Mouse (Mus musculus): ENCODE data around the gene Tpm1. TPM values are rescaled to one million over a fixed set of nuclear protein-coding genes. Genes with fewer than 3 reads are reported as not detected.

Gene Tpm1
- polyA plus RNA-seq, 1 experiment: 2,470 TPM

DNA sequence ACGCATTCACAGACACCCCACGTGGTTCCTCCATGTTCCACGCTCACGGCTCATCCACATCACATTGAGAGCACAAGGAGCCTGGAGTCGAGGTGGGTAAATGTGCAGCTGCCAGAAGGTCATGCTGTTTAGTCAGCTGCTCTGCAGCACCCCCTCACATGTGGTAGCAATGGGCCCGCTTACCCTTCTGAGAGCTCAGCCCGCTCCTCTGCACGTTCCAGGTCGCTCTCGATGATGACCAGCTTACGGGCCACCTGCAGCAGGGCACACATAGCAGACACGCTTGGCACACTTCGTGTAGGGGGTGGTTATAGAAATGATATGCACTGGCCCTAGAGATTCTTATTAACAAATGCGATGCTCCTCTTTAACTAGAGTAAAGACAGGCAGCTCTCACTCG is 16.6 kb downstream of the Tpm1 start:
- H3K4me3 ChIP-seq (ENCODE audit: insufficient read depth, low read length): no peak overlapping the region
- H3K27ac ChIP-seq (ENCODE audit: insufficient read depth, low read length): no peak overlapping the region
- H3K4me1 ChIP-seq (ENCODE audit: control insufficient read depth, insufficient read depth, low read length): peaks cover 7% of the 10 kb centered on the region; the same call in 1 of the 2 replicates
- TF ChIP-seq POLR2A (IDR thresholded peaks at IDR 0.05; ENCODE audit: low read depth, low read length) (0 out of 2 replicates have a peak, but pooled peaks have one; percentile 6), CTCF (IDR thresholded peaks at IDR 0.05; ENCODE audit: borderline replicate concordance, insufficient read depth, low read length) (no peak)

DNA sequence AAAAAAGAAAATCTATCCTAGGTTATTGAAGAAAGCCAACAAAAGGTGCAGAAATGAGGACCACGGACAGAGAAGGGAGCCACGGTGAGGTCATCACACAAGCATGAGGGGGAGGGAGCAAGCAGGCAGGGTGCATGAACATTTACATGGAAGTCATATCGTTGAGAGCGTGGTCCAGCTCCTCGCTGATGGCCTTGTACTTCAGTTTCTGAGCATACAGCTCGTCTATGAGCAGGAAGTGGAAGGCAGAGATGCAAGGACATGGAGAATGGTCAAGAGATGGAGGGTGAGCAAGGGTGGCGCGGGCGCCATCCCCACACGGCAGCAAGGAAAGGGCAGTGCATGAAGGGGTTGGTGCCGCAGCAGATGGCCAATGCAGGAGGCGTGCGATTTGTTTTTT is 19.7 kb downstream of the Tpm1 start:
- peaks cover 10% of the 10 kb centered on the region for H3K4me1 ChIP-seq (ENCODE audit: control insufficient read depth, insufficient read depth, low read length)

DNA sequence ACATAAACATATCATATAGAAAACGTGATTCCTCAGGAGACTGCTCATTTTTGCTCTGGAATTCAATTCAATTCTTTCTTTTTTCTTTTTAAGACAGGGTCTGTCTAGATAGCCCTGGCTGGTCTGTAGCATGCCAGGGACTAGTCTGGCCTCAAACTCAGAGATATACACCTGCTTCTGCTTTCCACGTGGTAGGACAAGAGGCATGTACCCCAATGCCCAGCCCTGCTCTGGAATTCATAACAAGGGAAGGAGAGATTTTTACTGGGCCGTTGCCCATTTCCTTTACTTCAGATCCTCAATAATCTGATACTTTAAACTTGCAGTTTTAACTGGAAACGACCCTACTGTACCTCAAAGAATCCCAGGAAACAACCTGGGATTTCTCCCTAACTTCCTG is 20.3 kb downstream of the Tpm1 start:
- TF ChIP-seq CTCF (IDR thresholded peaks at IDR 0.05; ENCODE audit: borderline replicate concordance, insufficient read depth, low read length) (no peak), POLR2A (IDR thresholded peaks at IDR 0.05; ENCODE audit: low read depth, low read length) (no peak)
- Histone ChIP-seq H3K27ac (ENCODE audit: insufficient read depth, low read length) (no peak overlapping the region), H3K4me3 (ENCODE audit: insufficient read depth, low read length) (no peak overlapping the region), H3K4me1 (ENCODE audit: control insufficient read depth, insufficient read depth, low read length) (peaks cover 10% of the 10 kb centered on the region)

More for the DNA sequence above, 19.7 kb downstream of the Tpm1 start:
- Histone ChIP-seq H3K4me3 (ENCODE audit: insufficient read depth, low read length) (no peak overlapping the region), H3K27ac (ENCODE audit: insufficient read depth, low read length) (no peak overlapping the region; the same call in 1 of the 2 replicates)
- TF ChIP-seq CTCF (IDR thresholded peaks at IDR 0.05; ENCODE audit: borderline replicate concordance, insufficient read depth, low read length): no peak

DNA sequence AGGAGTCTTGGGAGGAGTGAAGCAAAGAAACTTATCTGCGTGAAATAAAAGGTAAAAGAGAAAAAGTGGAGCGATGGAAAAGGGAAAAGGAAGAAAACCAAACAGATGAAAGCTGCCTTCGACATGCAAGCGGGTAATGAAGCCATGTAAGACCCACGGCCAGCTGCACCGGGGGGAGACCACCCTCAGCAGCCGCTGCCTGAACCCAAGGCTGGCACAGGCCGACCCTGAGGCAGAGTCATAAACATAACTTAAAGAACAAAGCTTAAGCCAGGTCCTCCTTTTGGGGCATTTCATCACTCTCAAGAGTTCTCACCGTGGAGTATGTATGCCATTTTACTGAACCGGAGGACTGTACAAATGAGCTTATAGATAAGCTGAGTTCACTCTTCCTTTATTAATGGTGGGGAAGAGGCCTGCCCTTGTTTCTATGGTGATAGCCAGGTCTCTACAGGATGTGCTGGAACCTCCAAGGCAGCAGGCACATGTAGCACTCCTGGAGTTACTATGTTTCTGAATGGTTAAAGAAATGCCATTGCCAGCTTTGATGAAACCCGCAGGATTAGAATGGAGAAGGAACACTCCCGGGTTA is 21.0 kb downstream of the Tpm1 start:
- TF ChIP-seq CTCF (IDR thresholded peaks at IDR 0.05; ENCODE audit: borderline replicate concordance, insufficient read depth, low read length): no peak
- TF ChIP-seq POLR2A (IDR thresholded peaks at IDR 0.05; ENCODE audit: low read depth, low read length): no peak
- Histone ChIP-seq H3K27ac (ENCODE audit: insufficient read depth, low read length) (no peak overlapping the region), H3K4me1 (ENCODE audit: control insufficient read depth, insufficient read depth, low read length) (peaks cover 10% of the 10 kb centered on the region), H3K4me3 (ENCODE audit: insufficient read depth, low read length) (no peak overlapping the region)

DNA sequence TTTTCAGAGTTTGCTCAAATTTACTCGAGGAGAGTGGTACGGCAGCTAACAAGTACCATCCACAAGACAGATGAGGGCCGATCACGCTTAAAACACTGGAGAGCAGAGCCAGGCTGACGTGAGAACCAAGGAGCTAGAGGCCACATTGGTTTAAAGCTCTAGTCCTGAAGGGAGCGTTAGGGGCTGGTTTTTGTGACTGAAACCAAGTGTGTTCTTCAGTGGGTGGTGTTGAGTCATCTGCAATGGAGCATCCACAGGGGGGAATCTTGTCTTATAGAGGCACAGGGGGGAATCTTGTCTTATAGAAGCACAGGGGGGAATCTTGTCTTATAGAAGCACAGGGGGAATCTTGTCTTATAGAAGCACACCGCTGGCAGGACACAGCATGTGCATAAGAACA is 22.3 kb downstream of the Tpm1 start:
- Histone ChIP-seq H3K27ac (ENCODE audit: insufficient read depth, low read length) (no peak overlapping the region), H3K4me3 (ENCODE audit: insufficient read depth, low read length) (no peak overlapping the region), H3K4me1 (ENCODE audit: control insufficient read depth, insufficient read depth, low read length) (peaks cover 10% of the 10 kb centered on the region)
- no peak for TF ChIP-seq POLR2A (IDR thresholded peaks at IDR 0.05; ENCODE audit: low read depth, low read length)
- no peak for TF ChIP-seq CTCF (IDR thresholded peaks at IDR 0.05; ENCODE audit: borderline replicate concordance, insufficient read depth, low read length)

DNA sequence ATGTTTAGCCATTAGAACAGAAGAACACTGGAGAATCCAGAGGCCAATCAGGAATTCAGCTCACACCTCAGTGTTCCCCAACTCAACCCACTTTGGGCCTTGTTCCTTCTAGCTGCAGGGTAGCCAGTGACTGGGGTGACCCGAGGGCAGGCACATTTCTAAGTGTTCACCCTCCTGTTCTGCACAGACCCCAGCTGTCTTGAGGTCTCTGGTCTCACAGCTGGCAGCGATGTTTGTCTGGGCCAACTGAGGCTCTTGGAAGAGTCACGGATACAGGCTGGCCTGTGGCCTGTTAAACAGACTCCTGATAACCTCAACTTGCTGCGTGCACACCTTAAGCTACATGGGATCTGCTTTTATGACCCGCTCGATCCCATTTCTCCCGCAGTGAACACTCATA is 23.1 kb downstream of the Tpm1 start:
- Histone ChIP-seq H3K4me3 (ENCODE audit: insufficient read depth, low read length) (no peak overlapping the region), H3K27ac (ENCODE audit: insufficient read depth, low read length) (0 out of 2 replicates have a peak overlapping the region, but pooled peaks have one; percentile 1), H3K4me1 (ENCODE audit: control insufficient read depth, insufficient read depth, low read length) (peaks cover 10% of the 10 kb centered on the region)
- no peak for TF ChIP-seq POLR2A (IDR thresholded peaks at IDR 0.05; ENCODE audit: low read depth, low read length)
- no peak for TF ChIP-seq CTCF (IDR thresholded peaks at IDR 0.05; ENCODE audit: borderline replicate concordance, insufficient read depth, low read length)

DNA sequence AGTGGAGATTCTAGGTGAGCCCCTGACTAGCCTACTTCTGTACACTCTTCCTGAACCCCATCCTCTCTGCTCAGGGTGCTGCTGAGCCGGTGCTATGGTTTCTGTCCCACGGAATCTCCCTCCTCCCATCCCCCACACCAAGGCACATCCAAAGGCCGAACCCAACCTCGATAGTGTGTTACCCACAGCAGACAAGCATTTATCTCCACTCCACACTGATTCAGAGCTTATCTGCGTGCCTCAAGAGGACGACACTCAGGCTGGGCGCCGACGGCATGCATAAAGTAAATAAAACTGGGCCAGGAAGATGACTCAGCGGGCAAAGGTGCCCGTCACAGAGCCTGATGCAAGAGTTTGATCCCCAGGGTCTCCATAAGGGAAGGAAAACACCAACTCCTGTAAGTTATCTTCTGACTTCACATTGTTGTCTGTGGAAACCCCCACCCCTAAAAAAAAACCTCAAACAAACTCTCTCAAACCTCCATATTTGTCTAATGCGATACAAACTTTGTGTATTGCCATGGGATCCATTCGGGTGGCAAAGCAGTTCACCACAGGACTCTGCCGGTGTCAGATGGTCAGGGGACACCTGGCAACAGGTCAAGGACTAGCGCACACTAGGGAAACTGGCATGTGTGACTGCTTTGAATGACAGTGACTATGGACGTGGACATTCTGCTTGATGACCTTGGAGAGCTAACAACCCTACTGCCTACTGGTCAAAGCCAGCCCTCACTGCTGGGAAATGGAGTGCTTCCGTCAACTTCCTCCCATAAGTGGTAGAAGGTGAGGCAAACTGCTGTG is 24.1 kb downstream of the Tpm1 start:
- H3K4me3 ChIP-seq (ENCODE audit: insufficient read depth, low read length): no peak overlapping the region
- peak overlapping the region; percentile 31 for H3K27ac ChIP-seq (ENCODE audit: insufficient read depth, low read length)
- no peak for TF ChIP-seq CTCF (IDR thresholded peaks at IDR 0.05; ENCODE audit: borderline replicate concordance, insufficient read depth, low read length)
- no peak; the same call in 1 of the 2 replicates for TF ChIP-seq POLR2A (IDR thresholded peaks at IDR 0.05; ENCODE audit: low read depth, low read length)
- peaks cover 10% of the 10 kb centered on the region for H3K4me1 ChIP-seq (ENCODE audit: control insufficient read depth, insufficient read depth, low read length)

DNA sequence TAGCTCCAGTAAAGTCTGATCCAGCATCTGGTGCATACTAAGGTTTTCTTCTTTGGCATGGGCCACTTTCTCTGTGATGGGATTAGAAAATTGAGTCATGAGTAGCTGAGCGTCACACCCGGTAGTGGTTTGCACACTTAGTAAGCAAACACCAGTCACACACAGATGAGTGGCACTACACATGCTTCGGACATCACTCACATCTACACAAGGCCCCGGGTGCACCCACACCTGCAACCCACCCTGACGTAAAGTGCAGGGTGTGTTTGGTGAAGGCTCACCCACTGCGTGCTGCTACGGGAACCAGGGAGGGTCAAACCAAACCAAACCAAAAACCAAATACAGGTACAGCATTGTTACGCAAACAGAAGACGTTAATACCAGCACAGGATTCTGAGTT is 25.8 kb downstream of the Tpm1 start:
- no peak overlapping the region for H3K4me3 ChIP-seq (ENCODE audit: insufficient read depth, low read length)
- no peak for TF ChIP-seq CTCF (IDR thresholded peaks at IDR 0.05; ENCODE audit: borderline replicate concordance, insufficient read depth, low read length)
- no peak for TF ChIP-seq POLR2A (IDR thresholded peaks at IDR 0.05; ENCODE audit: low read depth, low read length)
- peaks cover 7% of the 10 kb centered on the region for H3K4me1 ChIP-seq (ENCODE audit: control insufficient read depth, insufficient read depth, low read length)

DNA sequence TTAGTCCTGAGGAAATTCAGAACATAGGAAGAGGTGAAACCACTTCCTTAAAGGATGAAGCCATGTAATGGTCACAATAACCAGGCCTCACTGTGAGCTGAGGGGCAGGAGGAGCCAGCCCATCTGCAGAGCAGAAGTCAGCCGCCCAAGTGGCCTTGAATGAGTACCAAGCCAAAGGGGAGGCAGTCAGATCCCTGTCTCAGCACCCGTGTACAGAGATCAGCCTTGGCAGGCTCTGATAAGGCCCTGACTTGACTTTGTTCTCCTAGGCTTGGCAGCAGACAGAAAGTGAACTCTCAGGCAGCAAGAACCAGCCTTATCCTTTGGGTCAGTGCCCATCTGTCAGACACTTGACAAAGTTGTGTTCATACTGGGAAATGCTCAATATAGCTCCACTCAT is 29.1 kb downstream of the Tpm1 start:
- Histone ChIP-seq H3K27ac (ENCODE audit: insufficient read depth, low read length) (peak overlapping the region; percentile 10; the same call in 1 of the 2 replicates), H3K4me3 (ENCODE audit: insufficient read depth, low read length) (no peak overlapping the region), H3K4me1 (ENCODE audit: control insufficient read depth, insufficient read depth, low read length) (no peaks in the 10 kb centered on the region)
- TF ChIP-seq POLR2A (IDR thresholded peaks at IDR 0.05; ENCODE audit: low read depth, low read length) (peak; percentile 38; the same call in 1 of the 2 replicates), CTCF (IDR thresholded peaks at IDR 0.05; ENCODE audit: borderline replicate concordance, insufficient read depth, low read length) (no peak)

More for the DNA sequence above, 25.8 kb downstream of the Tpm1 start:
- no peak overlapping the region for H3K27ac ChIP-seq (ENCODE audit: insufficient read depth, low read length)

DNA sequence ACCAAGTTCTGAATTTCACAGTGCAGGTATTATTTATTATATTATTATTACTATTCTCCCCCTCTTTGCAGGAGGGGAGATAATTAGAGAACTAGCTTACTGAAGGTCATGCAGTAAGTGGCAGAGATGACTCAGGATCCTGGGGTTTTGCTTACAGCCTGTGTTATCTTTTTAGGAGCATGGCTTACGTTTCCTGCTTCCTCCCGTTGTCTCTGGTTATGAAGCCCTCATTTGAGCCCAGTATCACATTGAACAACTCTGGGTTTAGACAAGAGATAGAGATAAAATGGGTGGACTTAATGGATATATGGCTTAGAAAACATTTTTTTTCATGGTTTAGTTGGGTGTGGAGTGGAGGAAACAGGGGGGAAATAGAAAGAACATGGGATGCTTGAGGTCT is 35.7 kb downstream of the Tpm1 start:
- Histone ChIP-seq H3K4me1 (ENCODE audit: control insufficient read depth, insufficient read depth, low read length) (peaks cover 10% of the 10 kb centered on the region; the same call in 1 of the 2 replicates), H3K27ac (ENCODE audit: insufficient read depth, low read length) (no peak overlapping the region), H3K4me3 (ENCODE audit: insufficient read depth, low read length) (no peak overlapping the region)
- TF ChIP-seq POLR2A (IDR thresholded peaks at IDR 0.05; ENCODE audit: low read depth, low read length) (no peak), CTCF (IDR thresholded peaks at IDR 0.05; ENCODE audit: borderline replicate concordance, insufficient read depth, low read length) (no peak)
